Mouse (Mus musculus): Measurements from ENCODE around the gene Cwc27.

DNA sequence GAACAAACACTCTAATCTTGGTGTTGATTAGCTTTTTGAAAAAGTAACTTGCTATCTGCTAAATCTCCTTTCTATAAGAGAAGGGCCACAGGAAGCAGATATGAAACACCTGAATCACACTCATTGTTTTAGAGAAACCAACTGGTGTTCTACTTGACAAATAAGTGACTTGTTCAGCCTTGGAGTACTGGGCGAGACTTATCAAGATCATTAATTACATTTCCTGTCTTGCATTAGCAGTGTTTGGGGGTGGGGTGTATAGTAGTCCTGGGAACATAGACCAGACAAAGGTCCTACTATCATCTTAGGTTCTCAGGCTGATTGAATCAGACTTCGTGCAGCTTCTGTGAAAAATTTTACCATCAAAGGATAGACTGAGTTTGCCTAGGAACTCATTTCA is 196.5 kb downstream of the Cwc27 start:
- no peak for TF ChIP-seq POLR2A (IDR thresholded peaks at IDR 0.05; ENCODE audit: low read depth, low read length)
- no peak for TF ChIP-seq CTCF (conservative IDR thresholded peaks at IDR 0.05; ENCODE audit: insufficient read depth, insufficient read length, low read depth, low read length)

Data from kidney, adult 2 months (tissue).